Mouse (Mus musculus) embryo, embryonic 11.5 days (tissue): ENCODE measurements around the gene Cmpk2.
"Not testable (repeated sequence)": the region's sequence is repeated elsewhere in the genome, so short reads cannot be mapped to it uniquely, and the experiment has no call there.

ENCODE experiments used
- DNase-seq: peaks from one replicate; pipeline ENCODE4 v3.0.0-alpha.2; 2012; ENCODE audit warnings: low read depth, low spot score

The Cmpk2 gene

DNA sequence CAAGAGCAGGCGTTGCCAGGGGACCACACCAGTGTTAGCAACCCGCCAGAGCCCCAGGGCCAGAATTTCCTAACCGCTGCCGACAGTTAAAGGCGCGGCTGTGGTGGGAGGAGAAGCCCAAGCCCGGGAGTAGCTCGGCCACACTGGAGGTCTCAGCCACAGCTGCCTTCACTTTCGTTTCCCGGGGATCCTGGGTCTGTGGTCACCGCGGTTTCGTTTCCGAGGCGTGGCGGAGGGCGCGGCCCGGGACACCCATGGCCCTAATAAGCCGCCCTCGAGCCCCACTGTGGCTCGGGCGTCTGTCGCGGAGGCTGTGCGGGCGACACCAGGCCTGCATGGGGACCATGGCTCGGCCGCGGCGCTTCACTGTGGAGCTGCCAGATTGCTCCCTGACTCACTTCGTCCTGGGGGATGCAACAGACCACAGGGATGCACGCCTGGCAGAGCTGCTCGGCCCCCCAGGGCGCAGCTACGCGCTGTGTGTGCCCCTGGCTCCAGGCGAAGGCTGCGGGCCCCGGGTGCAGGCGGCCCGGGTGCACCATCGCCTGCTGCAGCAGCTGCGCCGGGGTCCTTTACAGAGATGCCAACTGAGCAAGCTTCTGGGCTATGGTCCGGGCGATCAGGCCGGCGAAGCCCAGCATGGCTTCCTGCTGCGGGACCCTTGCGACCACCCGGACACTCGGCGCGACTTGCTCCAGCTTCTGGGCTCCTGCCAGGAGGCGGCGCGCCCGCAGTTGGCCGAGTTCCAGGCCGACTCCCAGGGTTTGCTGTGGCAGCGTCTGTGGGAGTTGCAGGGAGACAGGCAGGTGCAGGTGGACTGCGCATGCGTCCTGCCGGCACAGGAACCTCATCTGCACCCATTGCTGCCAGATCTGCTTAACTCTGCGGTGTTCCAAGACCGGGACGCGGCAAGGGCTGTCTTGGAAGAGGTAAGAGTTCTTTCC, at the start of gene Cmpk2:
TSS of gene Cmpk2 (plus strand) at position 107 of the 944 bp plus-strand sequence.
- peak; percentile 46 for DNase-seq

DNA sequence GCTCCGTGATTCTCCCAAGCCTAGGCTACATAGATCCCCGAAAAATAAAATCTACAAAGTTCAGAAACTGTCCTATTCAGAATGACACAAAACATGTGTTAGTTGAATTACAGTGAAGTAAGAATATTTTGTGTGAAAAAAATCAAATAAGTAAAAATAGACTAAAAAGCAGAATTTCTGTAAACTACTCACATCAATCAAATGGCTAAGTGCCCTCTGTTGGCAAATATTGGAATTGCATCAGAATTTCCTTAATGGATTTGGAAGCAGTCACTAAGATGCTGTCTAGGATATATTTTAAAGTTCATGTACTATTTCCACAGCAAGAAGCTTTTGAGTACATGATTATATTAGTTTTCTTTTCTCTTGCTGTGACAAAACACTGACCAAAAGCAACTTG, 44.2 kb upstream of the Cmpk2 start:
- DNase-seq: no peak

DNA sequence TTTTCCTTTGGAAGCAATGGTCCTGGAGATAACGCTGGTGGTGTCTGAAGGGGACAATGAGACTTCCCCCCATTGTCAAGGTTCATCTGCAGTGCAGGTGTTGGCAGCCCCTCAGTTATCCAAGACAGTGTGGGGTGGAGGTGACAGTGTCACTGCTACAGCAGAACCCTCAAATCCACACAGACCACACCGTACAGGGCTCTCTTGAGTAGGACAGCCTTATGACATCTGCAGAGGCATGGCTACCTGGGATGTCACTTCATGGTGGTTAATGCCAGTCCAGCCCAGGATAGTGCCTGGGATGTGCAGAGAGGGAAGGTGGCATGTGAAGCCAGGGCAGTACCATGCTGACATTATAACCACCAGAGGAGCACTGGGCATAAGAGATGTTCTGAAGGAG, 40.2 kb upstream of the Cmpk2 start:
- DNase-seq: not testable (repeated sequence)

DNA sequence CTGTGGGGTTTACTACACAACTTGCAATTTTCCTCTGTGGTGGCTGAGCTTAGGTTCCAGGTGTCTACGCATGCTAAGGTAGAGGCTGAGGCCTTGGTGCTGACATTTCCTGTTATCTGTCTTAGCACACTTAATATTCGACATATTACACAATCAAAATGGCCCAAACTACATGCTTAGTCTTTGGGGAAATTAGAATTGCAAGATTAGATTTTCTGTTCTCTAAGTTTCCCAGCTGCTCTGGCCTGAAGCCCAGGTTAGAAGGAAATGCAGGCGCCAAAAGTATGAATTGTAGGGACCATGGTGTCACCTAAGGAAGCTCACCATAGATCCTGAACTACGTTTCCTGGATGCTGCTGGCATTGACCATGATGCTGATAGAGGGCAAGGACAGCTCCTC, 32.7 kb upstream of the Cmpk2 start:
- DNase-seq: no peak

DNA sequence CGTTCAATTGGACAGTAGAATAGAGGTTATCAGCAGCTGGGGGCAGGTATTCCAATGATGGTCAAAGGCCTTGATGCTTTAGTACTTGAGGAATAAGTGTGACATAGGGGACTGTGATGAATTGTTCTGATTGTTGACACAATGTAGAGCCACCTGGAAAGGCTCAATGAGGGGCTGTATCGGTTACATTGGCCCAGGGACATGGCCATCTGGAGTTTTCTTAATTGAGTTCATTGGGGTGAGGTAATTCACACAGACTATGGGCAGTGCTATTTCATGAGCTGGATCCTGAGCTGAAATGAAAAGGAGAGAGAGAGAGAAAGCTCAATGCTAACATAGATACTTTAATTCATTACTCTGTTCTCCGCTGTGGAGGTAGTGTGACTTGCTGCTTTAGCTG, 31.1 kb upstream of the Cmpk2 start:
- DNase-seq: no peak

DNA sequence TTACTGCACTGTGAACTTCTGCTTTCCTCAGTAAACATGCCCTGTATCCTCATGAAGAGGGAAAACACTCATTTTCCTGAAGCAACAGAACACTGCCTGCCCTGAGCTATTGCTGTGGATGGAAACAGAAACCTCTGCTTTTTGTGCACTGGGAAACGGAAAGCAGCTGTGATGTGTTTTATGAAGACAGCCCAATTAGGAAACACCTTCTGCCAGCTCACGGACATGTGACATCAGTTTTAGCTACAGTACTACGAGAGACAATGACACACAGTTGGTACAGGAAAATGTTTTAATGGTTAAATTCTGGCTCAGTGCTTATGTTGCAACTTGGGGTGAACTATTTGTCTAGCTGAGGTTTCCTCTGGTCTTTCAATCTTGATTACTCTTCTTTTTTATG, 29.6 kb upstream of the Cmpk2 start:
- DNase-seq: no peak

DNA sequence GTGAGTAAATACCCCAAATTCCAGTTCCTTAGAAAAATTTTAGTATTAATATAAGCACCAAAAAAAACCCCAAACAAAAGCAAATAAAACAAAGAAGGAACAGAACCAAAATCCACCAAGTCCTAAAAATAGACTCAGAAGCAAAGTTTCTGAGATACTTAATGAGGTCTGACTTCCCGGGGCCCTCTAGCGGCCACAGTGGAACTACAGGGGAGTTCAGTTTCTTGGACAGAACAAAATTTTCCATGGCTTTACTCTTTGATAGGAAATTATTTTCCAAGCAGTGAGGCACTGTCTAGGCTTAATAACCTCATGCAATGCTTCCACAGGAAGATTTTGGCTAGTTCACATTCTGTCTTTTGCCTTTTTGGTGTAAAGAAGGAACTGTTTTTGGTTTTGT, 24.9 kb upstream of the Cmpk2 start:
- DNase-seq: peak; percentile 46

DNA sequence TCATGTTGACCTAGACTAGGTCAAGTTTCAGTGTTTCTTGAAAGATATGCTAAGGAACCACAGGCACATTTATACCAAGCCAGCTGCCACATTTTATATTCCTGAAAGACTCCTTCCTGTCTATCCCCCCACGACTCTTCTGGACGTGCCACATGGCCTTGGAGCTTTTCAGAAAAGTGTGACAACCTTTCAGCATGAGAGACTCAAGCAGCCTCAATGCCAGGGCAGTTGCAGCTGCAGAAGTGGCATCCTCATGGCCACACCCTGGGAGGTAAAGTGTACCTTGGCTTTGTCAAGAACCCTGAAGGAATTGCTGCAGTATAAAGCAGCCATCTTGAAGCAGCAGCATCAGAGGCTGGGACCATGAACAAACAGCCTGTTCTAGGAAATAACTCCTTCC, 24.5 kb upstream of the Cmpk2 start:
- no peak for DNase-seq

DNA sequence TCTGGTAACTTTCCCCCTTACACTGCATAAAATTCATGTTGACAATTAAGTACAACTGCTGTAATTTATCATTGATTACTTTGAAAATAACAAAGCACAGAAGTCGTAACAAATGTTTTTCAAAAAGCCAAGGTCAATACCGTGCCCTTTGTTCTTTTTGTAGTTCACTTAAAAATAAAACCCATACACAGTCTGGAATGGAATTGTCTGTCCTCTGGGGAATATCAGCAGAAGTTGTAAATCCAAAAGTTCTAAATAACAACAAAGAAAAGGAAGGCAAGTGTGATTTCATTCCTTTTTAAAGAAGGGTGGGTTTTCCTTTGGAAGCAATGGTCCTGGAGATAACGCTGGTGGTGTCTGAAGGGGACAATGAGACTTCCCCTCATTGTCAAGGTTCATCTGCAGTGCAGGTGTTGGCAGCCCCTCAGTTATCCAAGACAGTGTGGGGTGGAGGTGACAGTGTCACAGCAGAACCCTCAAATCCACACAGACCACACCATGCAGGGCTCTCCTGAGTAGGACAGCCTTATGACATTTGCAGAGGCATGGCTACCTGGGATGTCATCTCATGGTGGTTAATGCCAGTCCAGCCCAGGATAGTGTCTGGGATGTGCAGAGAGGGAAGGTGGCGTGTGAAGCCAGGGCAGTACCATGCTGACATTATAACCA, 22.5 kb upstream of the Cmpk2 start:
- DNase-seq: no peak

DNA sequence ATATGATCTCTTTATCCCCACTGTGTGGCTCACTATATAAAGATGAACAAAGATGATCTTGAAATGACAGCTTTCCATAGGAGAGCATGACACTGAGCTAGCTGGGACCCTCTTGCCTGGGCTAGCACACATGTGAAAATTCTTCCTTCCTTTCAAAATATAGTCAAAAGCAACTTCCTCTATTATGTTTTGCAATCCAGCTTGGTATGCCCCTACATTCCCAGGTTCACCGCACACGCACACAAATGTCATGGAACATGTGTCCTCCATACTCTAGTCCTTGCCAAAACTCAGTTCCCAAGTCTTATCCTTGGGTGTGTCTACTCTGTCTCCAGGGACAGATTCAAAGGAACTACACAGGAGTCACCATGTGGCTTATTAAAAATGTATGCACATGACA, 19.5 kb upstream of the Cmpk2 start:
- no peak for DNase-seq

DNA sequence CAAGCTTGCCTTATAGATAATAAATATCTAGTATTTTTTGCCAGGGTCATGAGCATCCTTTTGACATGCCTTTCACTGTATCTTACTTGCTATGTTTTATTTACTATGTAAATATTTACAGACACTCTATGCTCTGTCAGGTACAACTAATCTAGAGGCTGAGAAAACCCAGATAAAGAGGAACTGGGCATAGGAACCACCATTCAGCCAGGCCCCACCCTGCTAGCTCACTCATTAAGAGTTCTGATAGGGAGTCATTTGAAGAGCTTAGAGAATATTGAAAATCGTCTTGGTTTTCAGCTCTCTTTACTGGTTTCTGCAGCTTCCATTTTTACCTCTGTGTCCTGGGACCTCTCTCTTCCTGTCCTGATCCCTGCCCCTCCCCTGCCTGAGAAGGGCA, 17.9 kb upstream of the Cmpk2 start:
- DNase-seq: no peak

DNA sequence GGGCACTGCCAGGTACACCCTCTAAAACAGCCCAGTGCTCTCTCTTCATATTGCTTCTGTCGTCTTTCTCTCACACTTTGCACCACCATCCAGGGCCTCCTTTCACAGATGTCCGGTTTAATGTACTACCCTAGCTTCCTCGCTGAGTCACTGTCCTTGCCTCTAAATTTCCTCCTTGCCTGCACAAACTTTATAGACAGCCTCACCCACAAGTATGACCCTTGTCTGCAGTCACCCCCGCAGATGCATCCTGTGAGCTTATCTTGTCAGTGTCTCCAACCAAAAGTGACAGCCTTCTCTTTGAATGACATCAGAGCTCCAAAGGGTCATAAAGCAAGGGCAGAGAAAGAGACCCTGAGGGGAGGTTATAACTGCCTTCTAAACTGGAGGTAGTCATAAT, 16.1 kb upstream of the Cmpk2 start:
- no peak for DNase-seq

DNA sequence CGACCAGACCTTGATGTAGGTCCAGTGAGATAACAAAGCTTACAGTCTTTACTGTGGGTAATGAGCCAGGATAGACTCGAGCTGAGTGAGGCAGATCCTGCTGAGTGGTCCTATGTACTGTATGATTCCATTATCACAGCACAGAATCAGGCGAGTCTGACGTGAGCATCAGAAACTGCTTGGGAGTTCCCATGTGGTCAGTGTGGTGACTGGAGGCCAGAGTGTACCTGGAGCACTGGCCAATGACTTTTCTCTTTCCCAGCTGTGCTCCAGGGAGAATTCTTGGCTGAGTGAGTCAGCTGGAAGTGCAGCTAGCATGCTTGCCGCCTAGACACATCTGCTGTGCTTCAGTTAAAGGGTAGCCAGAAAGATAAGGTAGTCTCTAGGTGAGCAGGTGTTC, 14.3 kb upstream of the Cmpk2 start:
- DNase-seq: no peak

DNA sequence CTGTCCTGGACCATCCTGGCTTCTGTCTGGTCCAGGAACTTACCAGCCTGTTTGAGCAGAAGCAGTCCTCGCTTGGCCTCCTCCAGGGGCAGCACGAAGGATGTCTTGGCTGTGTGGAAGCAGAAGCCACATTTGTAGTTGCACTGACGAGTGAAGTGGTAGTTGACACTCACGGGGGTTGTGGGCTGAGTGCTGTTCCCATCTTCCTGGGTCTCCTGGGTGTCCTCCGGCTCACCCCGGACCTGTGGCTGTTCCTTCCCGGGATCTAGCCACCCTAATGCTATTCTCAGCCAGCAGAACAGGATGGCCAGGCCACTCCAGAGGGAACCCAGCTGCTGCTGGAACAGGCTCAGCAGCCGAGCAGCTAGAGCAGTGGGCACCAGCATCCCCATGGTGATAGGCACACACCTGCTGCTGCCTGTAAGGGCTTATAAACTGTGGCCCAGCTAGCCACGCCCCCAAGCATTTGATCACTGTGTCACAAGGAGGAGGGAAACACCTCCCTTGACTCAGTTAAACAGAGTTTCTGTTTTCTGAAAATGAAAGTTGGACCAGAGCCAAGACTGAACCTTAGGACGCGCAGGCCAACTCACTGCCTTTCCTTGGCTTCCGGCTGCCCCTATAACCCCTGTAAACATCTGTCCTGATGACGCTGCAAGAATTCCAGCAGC, 12.8 kb upstream of the Cmpk2 start, which contains the start of gene Rsad2:
TSS of gene Rsad2 (minus strand) at position 425 of the 671 bp plus-strand sequence.
- peak; percentile 51 for DNase-seq

DNA sequence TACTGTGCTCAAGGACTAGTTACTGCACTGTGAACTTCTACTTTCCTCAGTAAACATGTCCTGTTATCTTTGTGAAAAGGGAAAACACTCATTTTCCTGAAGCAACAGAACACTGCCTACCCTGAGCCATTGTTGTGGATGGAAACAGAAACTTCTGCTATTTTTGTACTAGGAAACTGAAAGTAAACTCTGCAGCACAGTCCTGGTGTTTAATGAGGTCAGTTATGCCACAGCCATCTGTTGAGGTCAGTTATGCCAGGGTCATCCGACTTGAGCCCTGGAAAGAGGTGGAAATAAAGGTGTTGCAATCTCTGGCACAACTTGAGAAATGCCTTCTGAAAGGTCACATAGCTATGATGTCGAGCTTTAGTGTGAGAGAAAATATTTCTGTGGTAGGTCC, 8.9 kb upstream of the Cmpk2 start:
- no peak for DNase-seq

DNA sequence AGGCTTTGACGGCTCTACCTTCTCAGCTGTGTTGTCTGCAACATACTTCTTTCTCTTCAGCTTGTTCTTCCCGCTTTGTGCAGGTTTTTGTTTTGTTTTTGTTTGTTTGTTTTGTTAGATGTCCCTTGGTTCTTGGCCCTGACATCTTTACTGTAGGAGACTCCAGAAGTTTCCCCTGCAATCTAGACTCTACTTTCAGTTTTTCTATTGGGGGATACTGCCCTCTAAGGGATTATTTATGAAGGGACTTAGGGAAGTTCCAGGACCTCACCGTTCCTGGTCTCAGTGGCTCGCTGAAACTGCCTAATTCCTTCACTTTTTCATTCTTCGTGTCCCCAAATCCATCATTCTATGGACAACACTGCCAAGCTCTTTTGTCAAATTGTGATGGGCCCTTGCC, 3.4 kb upstream of the Cmpk2 start:
- DNase-seq: no peak

DNA sequence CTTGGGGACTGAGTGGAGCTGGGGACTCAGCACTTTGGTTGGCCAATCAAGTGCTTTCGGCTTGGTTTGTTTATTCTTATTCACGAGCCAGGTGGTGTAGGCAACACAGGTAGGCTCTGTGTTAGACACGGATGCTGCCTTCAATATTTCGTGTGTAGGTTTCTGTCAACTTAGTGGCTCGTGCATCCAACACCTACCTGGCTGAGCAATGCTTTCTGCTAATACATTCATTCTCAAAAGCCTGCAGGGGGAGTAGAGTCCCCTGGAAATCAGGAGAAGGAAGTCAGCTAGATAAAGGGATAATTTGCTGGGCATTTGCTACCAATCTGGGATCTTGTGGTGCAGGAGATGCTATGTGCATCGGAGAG, 1.0 kb downstream of the Cmpk2 start:
- DNase-seq: no peak

DNA sequence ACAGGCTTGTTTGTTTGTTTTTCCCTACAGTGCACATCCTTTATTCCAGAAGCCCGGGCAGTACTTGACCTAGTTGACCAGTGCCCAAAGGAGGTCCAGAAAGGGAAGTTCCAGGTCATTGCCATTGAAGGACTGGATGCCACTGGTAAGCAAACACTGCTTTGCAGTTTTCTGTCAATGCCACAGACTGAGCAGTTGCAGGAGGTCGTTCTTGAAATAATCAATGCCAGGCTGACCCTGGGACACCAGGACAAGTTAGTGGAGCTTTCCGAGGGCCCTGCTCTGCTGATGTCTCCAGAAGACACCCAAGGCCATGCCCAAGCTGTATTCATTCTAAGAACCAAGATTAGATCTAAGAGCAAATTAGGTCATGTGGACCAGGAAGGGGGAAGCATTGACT, 2.4 kb downstream of the Cmpk2 start:
- no peak for DNase-seq

DNA sequence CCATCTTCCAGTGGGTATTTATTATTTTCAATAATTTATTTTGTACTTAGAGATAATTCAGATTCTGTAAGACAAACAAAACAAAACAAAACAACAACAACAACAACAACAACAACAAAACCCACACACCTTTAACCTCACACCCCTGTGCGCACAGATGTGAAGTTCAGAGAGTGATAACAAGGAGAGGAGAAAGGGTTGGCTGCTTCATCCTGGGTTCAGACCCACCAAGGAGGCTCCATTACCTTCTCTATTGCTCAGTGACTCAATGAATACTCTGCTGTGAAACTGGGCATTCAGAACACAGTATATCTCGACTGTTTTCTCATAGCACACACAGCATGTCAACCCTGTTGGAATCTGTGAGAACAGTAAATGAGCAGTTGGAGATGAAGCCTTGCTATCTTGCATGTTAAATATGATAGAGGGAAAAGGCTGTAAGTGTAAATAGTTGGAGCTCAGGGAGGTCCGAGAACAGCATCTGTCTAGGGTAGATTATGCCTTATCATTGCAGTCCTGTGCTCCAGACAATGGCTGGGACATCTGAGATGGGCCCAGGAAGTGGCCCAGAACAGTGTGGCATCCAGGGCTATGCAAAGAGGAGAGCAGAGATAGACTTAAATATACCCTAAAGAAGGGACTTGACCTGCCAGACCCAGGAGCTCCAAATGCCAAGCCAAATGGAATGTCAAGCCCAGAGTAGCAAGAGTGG, 3.9 kb downstream of the Cmpk2 start:
- no peak for DNase-seq

DNA sequence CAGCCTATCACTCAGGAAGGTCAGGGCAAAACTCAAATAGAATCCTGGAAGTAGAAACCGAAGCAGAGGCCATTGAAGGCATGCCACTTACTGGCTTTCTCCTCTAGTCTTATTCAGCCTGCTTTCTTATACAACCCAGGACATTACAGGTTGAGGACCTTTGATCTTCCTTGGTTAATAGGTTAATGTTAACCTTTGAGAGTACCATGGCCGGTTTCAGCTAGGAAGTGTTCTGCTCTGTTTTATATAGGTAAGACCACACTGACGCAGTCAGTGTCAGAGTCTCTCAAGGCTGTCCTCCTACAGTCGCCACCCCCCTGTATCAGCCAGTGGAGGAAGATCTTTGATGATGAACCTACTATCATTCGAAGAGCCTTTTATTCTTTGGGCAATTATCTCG, 4.7 kb downstream of the Cmpk2 start:
- no peak for DNase-seq

DNA sequence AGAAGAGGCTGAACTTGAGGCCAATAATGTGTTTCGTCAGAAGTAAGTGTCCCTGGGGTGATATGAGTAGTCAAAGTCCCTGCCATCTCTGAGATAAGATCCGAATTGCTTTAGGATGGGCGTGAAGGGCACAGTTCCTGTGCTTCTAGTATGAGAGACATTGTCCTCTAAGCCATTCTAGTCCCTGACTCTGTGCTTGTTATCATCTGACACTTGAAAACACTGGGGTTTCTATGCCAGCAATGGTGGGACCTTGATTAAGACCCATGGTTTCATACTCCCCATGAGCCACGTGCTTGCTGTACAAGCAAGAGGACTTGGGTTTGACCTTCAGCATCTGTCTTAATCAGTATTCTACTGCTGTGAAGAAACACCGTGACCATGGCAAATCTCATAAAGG, 8.2 kb downstream of the Cmpk2 start:
- DNase-seq: no peak
